Mouse (Mus musculus) B cell, adult (primary cell): ENCODE results near the gene Psmb5. TPM values are rescaled to one million over a fixed set of nuclear protein-coding genes. Genes with fewer than 3 reads are reported as not detected.

Experiments used
- total RNA-seq: library from RNA; stranded (reverse); gene quantifications from 4 replicates; pipeline ENCODE4 v1.2.4, GENCODE M21; 2023; ENCODE audit not compliant: inconsistent age

Gene Psmb5
- 55.7 to 68.6 TPM (median 59.9 TPM) in 4 replicates for total RNA-seq

GRCm38 (mm10) chr14:54617897-54618365, at the start of gene Psmb5:
TSS of gene Psmb5 (minus strand) at chr14:54618022.

GRCm38 (mm10) chr14:54641305-54641969, 23.6 kb upstream of the Psmb5 start, which contains the start of gene Cdh24:
TSS of gene Cdh24 (minus strand) at chr14:54641364.

GRCm38 (mm10) chr14:54640946-54641304, 23.1 kb upstream of the Psmb5 start, which contains the start of gene Gm17606:
TSS of gene Gm17606 (plus strand) at chr14:54640952.

GRCm38 (mm10) chr14:54621133-54621532, 3.3 kb upstream of the Psmb5 start, which contains the start of gene Psmb11:
TSS of gene Psmb11 (plus strand) at chr14:54621433.

GRCm38 (mm10) chr14:54605752-54606321, 12.0 kb downstream of the Psmb5 start, which contains the start of gene 4931414P19Rik:
TSS of gene 4931414P19Rik (minus strand) at chr14:54605993.

GRCm38 (mm10) chr14:54577089-54577982, 40.5 kb downstream of the Psmb5 start, which contains the start of gene Ajuba:
TSS of gene Ajuba (minus strand) at chr14:54577558.

Other genes with a start within 250 kb of the Psmb5 start
- 7.1 to 10.6 TPM (median 8.9 TPM) in 4 replicates for gene Slc7a7, start 200.2 kb downstream of the Psmb5 start, total RNA-seq
- gene Mrpl52, start 191.1 kb downstream of the Psmb5 start, total RNA-seq: 88.1 to 99.8 TPM (median 93.2 TPM) in 4 replicates
- 0.33 to 1.7 TPM (median 1.6 TPM) in 4 replicates for gene Mmp14, start 186.4 kb downstream of the Psmb5 start, total RNA-seq
- 180 to 202 TPM (median 185 TPM) in 4 replicates for gene Lrp10, start 153.9 kb downstream of the Psmb5 start, total RNA-seq
- gene Rem2, start 141.9 kb downstream of the Psmb5 start, total RNA-seq: 1.1 to 2.1 TPM (median 1.4 TPM) in 4 replicates
- 31.8 to 42.2 TPM (median 34.2 TPM) in 4 replicates for gene Prmt5, start 100.5 kb downstream of the Psmb5 start, total RNA-seq
- 10.7 to 13.0 TPM (median 12.2 TPM) in 4 replicates for gene Haus4, start 63.4 kb downstream of the Psmb5 start, total RNA-seq
- 0.18 to 0.32 TPM in 2 of 4 replicates, not detected in the others for gene Ajuba, start 40.5 kb downstream of the Psmb5 start, total RNA-seq
- 5.1 to 9.3 TPM (median 6.8 TPM) in 4 replicates for gene 4931414P19Rik, start 12.0 kb downstream of the Psmb5 start, total RNA-seq
- not detected in 4 replicates for gene Psmb11, start 3.4 kb upstream of the Psmb5 start, total RNA-seq
- not detected in 4 replicates for gene Gm17606, start 22.9 kb upstream of the Psmb5 start, total RNA-seq
- 3.8 to 6.9 TPM (median 4.5 TPM) in 4 replicates for gene Cdh24, start 23.3 kb upstream of the Psmb5 start, total RNA-seq
- 25.3 to 32.9 TPM (median 30.5 TPM) in 4 replicates for gene 1700123O20Rik, start 68.2 kb upstream of the Psmb5 start, total RNA-seq
- 488 to 550 TPM (median 542 TPM) in 4 replicates for gene Acin1, start 68.9 kb upstream of the Psmb5 start, total RNA-seq
- gene Gm29776, start 80.8 kb upstream of the Psmb5 start, total RNA-seq: not detected in 4 replicates
- gene Cebpe, start 94.2 kb upstream of the Psmb5 start, total RNA-seq: not detected in 4 replicates
- gene Slc7a8, start 163.9 kb upstream of the Psmb5 start, total RNA-seq: 0.27 to 0.51 TPM (median 0.37 TPM) in 4 replicates
- not detected in 4 replicates for gene Rnf212b, start 196.1 kb upstream of the Psmb5 start, total RNA-seq